Mouse (Mus musculus) myocyte (in vitro differentiated cells): ENCODE results near the gene Rftn1. TPM values are rescaled to one million over a fixed set of nuclear protein-coding genes. Genes with fewer than 3 reads are reported as not detected.

Source experiments
- H3K27me3 ChIP-seq: one replicate; pipeline ENCODE4 v1.6.1; 2011; ENCODE audit not compliant: control insufficient read depth, insufficient read depth, insufficient read length
- H3K36me3 ChIP-seq: one replicate; pipeline ENCODE4 v1.6.1; 2011; ENCODE audit not compliant: control insufficient read depth, insufficient read depth
- H3K4me2 ChIP-seq: one replicate; pipeline ENCODE4 v1.6.1; 2011; ENCODE audit warnings: low read depth, control low read depth
- H3K4me3 ChIP-seq: one replicate; pipeline ENCODE4 v1.5.1; 2011; ENCODE audit warnings: mild to moderate bottlenecking, control low read depth, moderate library complexity
- H3K79me2 ChIP-seq: one replicate; pipeline ENCODE4 v1.6.1; 2011; ENCODE audit not compliant: control insufficient read depth, insufficient read depth
- H3ac ChIP-seq: one replicate; pipeline ENCODE4 v1.6.1; 2011; ENCODE audit not compliant: control insufficient read depth, insufficient read length
- CEBPB ChIP-seq: IDR thresholded peaks from 2 replicates; pipeline ENCODE4 v1.6.1; 2011; ENCODE audit warnings: mild to moderate bottlenecking, moderate library complexity; ENCODE audit not compliant: poor library complexity, insufficient read depth, severe bottlenecking
- E2F4 ChIP-seq: IDR thresholded peaks from one replicate; pipeline ENCODE4 v1.6.1; 2011; ENCODE audit warnings: mild to moderate bottlenecking, control low read depth, moderate library complexity; ENCODE audit not compliant: insufficient read depth
- MAX ChIP-seq: IDR thresholded peaks from one replicate; pipeline ENCODE4 v1.6.1; 2011; ENCODE audit warnings: low read depth, mild to moderate bottlenecking, control low read depth
- MYOD1 ChIP-seq, 3 experiments: IDR thresholded peaks; one replicate each; pipeline ENCODE4 v1.6.1; 2011; ENCODE audit warnings: control low read depth in 2 of 3, low read depth in 2 of 3, mild to moderate bottlenecking in 2 of 3, moderate library complexity in 1 of 3; ENCODE audit not compliant: insufficient read length in 2 of 3, control insufficient read depth in 1 of 3
- MYOG ChIP-seq, 3 experiments: IDR thresholded peaks; one replicate each; pipeline ENCODE4 v1.6.1; 2011; ENCODE audit warnings: control low read depth in 2 of 3, low read depth in 2 of 3, mild to moderate bottlenecking in 2 of 3; ENCODE audit not compliant: insufficient read length in 2 of 3, control insufficient read depth in 1 of 3, insufficient read depth in 1 of 3
- POLR2A ChIP-seq: IDR thresholded peaks from one replicate; pipeline ENCODE4 v1.6.1; 2011; ENCODE audit warnings: low read depth, mild to moderate bottlenecking, control low read depth, moderate library complexity; ENCODE audit not compliant: insufficient read length
- POLR2AphosphoS2 ChIP-seq: IDR thresholded peaks from one replicate; pipeline ENCODE4 v1.6.1; 2011; ENCODE audit warnings: low read depth, control low read depth; ENCODE audit not compliant: insufficient read length
- REST ChIP-seq: IDR thresholded peaks from one replicate; pipeline ENCODE4 v1.6.1; 2011; ENCODE audit warnings: mild to moderate bottlenecking, control low read depth, moderate library complexity; ENCODE audit not compliant: insufficient read depth, insufficient read length
- SRF ChIP-seq: IDR thresholded peaks from one replicate; pipeline ENCODE4 v1.6.1; 2011; ENCODE audit warnings: low read depth; ENCODE audit not compliant: control insufficient read depth, insufficient read length
- TCF12 ChIP-seq: IDR thresholded peaks from one replicate; pipeline ENCODE4 v1.6.1; 2011; ENCODE audit warnings: mild to moderate bottlenecking, control low read depth; ENCODE audit not compliant: poor library complexity, insufficient read depth, severe bottlenecking
- TCF3 ChIP-seq: IDR thresholded peaks from one replicate; pipeline ENCODE4 v1.6.1; 2011; ENCODE audit warnings: low read depth, control low read depth; ENCODE audit not compliant: insufficient read length
- USF1 ChIP-seq: IDR thresholded peaks from one replicate; pipeline ENCODE4 v1.6.1; 2011; ENCODE audit warnings: low read depth, mild to moderate bottlenecking, control low read depth, moderate library complexity
- polyA plus RNA-seq: library from polyadenylated mRNA; unstranded; fragments of >200 nt; fragmentation: generic; extraction: Trizol; gene quantifications from one replicate; pipeline ENCODE4 v1.2.1, GENCODE M21; 2012; ENCODE audit warnings: missing spikeins

Gene Rftn1
- polyA plus RNA-seq, 1 experiment: 0.40 TPM

GRCm38 (mm10) chr17:50151208-50151723 lies 39.2 kb downstream of the Rftn1 start:
- Histone ChIP-seq H3K4me3 (no peak overlapping the region), H3K36me3 (no peaks in the 10 kb centered on the region), H3K79me2 (no peaks in the 10 kb centered on the region), H3K27me3 (no peaks in the 10 kb centered on the region), H3K4me2 (no peak overlapping the region), H3ac (no peak overlapping the region)
- TF ChIP-seq MYOD1 (IDR thresholded peaks at IDR 0.05; ENCODE audit: control insufficient read depth in 1 of 3, insufficient read length in 2 of 3, low read depth in 2 of 3): no peak
- no peak for TF ChIP-seq MYOG (IDR thresholded peaks at IDR 0.05; ENCODE audit: control insufficient read depth in 1 of 3, insufficient read depth in 1 of 3, insufficient read length in 2 of 3, low read depth in 2 of 3)
- no peak for TF ChIP-seq SRF

- Histone ChIP-seq H3ac (no peak overlapping the region), H3K27me3 (no peaks in the 10 kb centered on the region), H3K4me3 (no peak overlapping the region), H3K79me2 (no peaks in the 10 kb centered on the region), H3K36me3 (no peaks in the 10 kb centered on the region), H3K4me2 (peak overlapping the region; percentile 1)
- TF ChIP-seq MAX: no peak
- no peak for TF ChIP-seq TCF12
- TF ChIP-seq USF1: no peak
- TF ChIP-seq POLR2AphosphoS2: no peak
- TF ChIP-seq REST: no peak
- no peak for TF ChIP-seq CEBPB
- TF ChIP-seq MYOD1 (IDR thresholded peaks at IDR 0.05; ENCODE audit: control insufficient read depth in 1 of 3, insufficient read length in 2 of 3, low read depth in 2 of 3): no peak
- TF ChIP-seq E2F4: no peak
- TF ChIP-seq TCF3: no peak
- no peak for TF ChIP-seq POLR2A
- no peak for TF ChIP-seq SRF
- no peak for TF ChIP-seq MYOG (IDR thresholded peaks at IDR 0.05; ENCODE audit: control insufficient read depth in 1 of 3, insufficient read depth in 1 of 3, insufficient read length in 2 of 3, low read depth in 2 of 3)
Observed at GRCm38 (mm10) chr17:50150416-50151207, 39.9 kb downstream of the Rftn1 start.

- no peaks in the 10 kb centered on the region for H3K36me3 ChIP-seq
- TF ChIP-seq SRF (no peak), MYOG (IDR thresholded peaks at IDR 0.05; ENCODE audit: control insufficient read depth in 1 of 3, insufficient read depth in 1 of 3, insufficient read length in 2 of 3, low read depth in 2 of 3) (no peak), E2F4 (no peak), POLR2A (no peak), POLR2AphosphoS2 (no peak), REST (no peak), MAX (no peak), TCF3 (no peak), TCF12 (no peak), CEBPB (no peak), MYOD1 (IDR thresholded peaks at IDR 0.05; ENCODE audit: control insufficient read depth in 1 of 3, insufficient read length in 2 of 3, low read depth in 2 of 3) (no peak), USF1 (no peak)
- H3K27me3 ChIP-seq: no peaks in the 10 kb centered on the region
- H3ac ChIP-seq: no peak overlapping the region
- peak overlapping the region; percentile 1 for H3K4me2 ChIP-seq
- H3K4me3 ChIP-seq: no peak overlapping the region
- H3K79me2 ChIP-seq: no peaks in the 10 kb centered on the region
Observed at GRCm38 (mm10) chr17:50149690-50150210, 40.7 kb downstream of the Rftn1 start.

GRCm38 (mm10) chr17:50147831-50148587 lies 42.5 kb downstream of the Rftn1 start:
- H3ac ChIP-seq: no peak overlapping the region
- TF ChIP-seq E2F4: no peak
- TF ChIP-seq MYOG (IDR thresholded peaks at IDR 0.05; ENCODE audit: control insufficient read depth in 1 of 3, insufficient read depth in 1 of 3, insufficient read length in 2 of 3, low read depth in 2 of 3): no peak
- no peak for TF ChIP-seq TCF3
- no peak for TF ChIP-seq CEBPB
- TF ChIP-seq TCF12: no peak
- TF ChIP-seq REST: no peak
- no peak for TF ChIP-seq USF1
- no peak for TF ChIP-seq SRF
- TF ChIP-seq POLR2AphosphoS2: no peak
- no peak for TF ChIP-seq POLR2A
- TF ChIP-seq MAX: no peak
- TF ChIP-seq MYOD1 (IDR thresholded peaks at IDR 0.05; ENCODE audit: control insufficient read depth in 1 of 3, insufficient read length in 2 of 3, low read depth in 2 of 3): no peak
- no peak overlapping the region for H3K4me2 ChIP-seq
- H3K27me3 ChIP-seq: no peaks in the 10 kb centered on the region
- H3K79me2 ChIP-seq: no peaks in the 10 kb centered on the region
- no peaks in the 10 kb centered on the region for H3K36me3 ChIP-seq
- H3K4me3 ChIP-seq: no peak overlapping the region
